Mouse (Mus musculus) thymus, postnatal 4 days (tissue): ENCODE measurements at regions not wholly inside any gene's neighbourhood (a gene's known extent, or its start where the extent isn't known, plus 50 kb on each side); places are given as distances from the start of the nearest gene placed in this dataset.

Source experiments
- DNase-seq: peaks from one replicate; pipeline ENCODE4 v3.0.0; 2021

- no peak for DNase-seq
These were observed 87.6 kb upstream of the Cpeb4 start for GRCm38 (mm10) chr11:31784332-31784901.

- DNase-seq, result no peak
These were observed 86.9 kb upstream of the Cpeb4 start for GRCm38 (mm10) chr11:31785160-31785559.

- DNase-seq, result no peak
These were observed 84.6 kb upstream of the Cpeb4 start for GRCm38 (mm10) chr11:31787376-31787775.

DNA sequence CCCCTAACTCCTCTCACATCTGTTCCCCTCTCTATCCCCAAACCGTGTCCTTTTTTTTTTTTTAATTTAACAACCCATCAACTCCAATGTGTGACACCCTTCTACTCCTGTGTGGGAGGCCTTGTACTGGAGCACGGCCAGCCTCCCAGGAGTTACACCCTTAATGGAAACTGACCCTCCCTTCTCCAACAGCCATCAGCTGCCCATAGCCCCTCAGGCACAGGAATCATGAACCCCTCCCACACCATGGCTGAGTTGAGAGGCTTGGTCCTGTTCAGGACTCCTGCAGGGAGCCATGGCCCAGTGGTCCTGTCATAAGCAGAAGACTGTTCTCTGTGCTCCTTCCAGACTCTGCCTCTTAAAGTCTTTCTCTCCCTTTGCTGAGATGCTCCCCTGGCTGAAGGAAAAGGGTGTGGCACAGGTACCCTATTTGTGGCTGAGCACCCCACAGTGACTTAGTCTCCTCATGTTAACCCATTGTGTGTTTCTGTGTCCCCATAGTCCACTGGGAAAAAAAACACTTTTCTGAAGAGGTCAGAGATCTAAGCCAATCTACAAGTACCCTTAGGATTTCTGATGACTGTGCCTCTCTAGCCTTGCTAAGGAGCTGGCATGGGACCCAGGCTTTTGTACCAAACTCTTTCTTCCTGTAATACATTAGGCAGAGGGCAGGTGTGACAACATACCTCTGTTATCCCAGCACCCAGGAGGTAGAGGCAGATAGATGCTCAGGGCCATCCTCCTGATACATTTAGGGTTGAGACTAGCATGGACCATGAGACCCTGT, 83.9 kb upstream of the Cpeb4 start:
- no peak for DNase-seq

DNA sequence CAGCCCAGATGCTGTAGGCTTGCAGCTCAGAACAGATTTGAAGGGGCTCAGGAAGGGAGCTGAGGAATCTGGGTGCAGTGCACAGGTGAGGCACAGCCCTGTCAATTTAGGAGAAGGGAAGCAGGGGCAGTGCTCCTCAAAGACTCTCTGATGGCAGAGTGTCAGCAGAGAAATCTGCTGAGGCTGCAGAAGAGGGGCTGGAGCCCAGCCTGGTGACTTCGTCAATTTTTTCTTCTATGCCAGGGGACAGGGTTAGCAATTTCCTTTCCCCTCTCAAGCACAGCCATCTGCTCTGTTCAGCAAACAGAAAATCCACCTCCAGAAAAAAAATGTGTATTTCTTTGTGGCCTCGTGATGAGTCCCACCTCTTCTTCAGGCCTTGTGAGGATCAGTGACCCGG, 82.0 kb upstream of the Cpeb4 start:
- DNase-seq, result no peak

DNA sequence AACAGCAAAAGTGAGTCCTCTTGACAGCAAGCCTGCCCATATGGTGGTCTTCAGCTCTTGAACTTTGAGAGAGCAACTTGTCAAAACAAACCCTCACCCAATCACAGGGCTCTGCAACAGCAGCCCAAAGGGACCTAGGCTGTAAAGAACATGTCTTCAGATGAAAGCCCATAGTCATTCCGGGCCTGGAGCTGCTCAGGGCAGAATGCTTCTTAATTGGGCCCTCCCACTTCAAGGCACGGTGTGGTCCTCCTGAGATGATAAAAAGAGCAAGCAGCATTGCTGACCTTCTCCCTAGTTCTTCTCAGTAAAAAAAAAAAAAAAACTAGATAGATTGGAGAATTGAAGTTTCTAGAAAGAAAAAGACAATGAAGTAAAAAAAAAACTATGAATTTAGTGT, 80.7 kb upstream of the Cpeb4 start:
- no peak for DNase-seq

DNA sequence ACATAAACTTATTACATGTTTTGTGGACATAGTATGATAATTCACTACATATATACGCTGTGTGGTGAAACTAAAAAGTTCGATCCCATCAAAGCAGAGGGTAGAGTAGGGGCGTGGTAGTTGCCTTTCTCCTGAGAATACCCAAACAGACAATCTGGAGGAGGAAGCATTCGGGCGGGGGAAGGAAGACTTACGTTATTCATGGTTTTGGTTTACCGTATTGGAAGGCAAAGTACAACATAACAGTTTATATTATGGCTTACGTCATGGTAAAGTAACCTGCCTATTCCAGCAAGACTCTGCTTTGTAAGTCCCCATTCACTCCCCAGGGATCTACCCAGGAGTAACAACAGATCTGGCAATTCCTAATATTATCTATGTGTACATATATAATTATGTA, 76.9 kb upstream of the Cpeb4 start:
- no peak for DNase-seq

GRCm38 (mm10) chr11:31796245-31796644, 75.8 kb upstream of the Cpeb4 start:
- no peak for DNase-seq

DNA sequence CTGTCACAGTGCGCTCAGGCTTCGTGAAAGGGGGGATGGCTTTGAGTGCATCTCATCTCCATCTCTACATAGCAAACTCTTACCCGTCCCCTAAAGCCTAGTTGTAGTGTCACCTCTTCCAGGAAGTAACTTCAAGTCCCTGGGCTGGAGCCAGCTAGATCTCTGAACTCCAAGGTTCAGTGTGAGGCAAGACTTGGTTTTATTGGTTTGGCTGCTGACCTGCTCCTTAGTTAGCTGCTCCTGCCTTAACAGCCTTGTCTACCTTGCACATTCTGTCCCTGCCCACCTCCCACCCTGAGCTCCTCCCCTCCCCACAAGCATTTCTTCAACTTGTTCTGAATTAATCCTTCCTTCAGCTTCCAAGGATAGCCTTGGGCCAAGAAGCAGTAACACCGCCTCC, 70.4 kb upstream of the Cpeb4 start:
- DNase-seq, result no peak

DNA sequence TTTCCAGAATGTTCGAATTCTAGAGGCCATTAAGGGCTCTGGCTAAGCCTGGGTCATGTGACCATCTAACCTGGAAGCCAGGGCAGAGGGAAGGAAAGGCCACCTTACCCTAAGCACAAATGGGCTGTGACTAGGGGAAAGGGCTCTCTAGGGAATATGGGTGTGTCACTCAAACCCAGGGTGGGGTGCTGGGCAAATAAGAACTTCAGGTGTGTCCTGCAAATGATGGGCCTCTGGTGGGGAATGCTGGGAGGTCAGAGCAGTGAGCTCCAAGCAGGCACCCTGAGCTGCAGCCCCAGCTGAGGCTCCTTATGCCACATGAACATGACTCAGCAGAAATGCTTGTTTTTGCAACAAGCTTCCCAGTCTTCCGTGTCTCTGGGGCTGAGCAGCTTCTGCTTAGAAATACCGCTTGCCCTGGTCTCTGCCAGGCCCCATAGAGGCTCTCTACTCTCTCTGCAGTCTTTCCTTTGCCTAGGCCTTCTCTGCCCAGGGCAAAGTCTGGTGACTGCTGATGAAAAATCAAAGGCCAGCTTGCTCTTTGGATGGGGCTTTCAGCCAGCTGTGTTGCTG, 68.6 kb upstream of the Cpeb4 start:
- no peak for DNase-seq

GRCm38 (mm10) chr11:31804518-31804917, 67.5 kb upstream of the Cpeb4 start:
- no peak for DNase-seq

- DNase-seq, result no peak
These were observed 64.4 kb upstream of the Cpeb4 start for GRCm38 (mm10) chr11:31807461-31808215.

DNA sequence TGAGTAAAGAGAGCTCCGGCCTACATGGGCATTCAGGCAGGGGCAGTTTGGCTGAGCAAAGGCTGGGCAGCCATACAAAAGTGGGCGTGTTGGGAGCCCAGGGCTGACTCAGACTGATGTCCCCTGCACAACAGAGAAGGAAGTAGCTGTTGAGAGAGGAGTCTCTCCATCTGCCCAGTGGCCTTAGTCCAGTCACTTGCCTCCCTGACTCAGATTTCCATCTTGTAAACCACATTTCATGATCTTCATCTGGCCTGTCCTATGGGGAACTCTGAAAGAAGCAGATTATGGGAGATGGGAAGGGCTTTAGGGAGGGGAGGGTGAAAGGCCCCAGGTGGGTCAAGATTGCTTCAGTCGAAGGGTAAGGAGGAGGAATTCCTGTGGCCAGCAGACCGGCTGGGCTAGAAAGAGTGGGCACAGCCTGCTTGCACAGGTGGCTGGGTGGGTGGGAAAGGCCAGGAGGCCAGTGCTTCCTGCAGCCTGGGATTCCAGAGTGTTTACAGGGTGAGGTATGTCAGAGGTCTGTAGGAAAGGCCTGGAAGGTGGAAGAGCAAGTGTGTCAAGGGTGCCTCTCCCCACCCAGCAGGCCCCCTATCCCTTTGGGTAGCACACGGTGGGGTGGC, 63.7 kb upstream of the Cpeb4 start:
- DNase-seq, result no peak

GRCm38 (mm10) chr11:31810011-31810786, 61.8 kb upstream of the Cpeb4 start:
- no peak for DNase-seq

GRCm38 (mm10) chr11:31812215-31812614, 59.8 kb upstream of the Cpeb4 start:
- no peak for DNase-seq

DNA sequence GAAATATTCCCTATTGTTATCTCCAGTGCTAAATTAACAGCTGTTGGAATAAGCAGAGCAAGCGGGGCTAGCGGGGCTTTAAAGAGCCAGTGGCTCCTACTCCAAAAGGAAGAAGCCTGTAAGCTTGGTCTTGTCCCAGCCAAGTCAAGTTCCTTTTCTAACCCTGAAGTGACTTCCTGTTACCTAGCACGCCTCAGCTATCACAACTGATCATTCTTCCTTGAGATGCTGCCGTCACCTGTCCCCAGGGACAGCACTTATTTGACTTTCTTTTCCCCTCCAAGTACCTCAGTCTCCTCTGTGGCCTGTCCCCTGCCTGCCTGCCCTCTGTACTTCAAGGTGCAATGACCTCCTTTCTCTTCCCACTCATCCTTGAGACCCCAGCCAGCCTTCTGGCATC, 57.4 kb upstream of the Cpeb4 start:
- no peak for DNase-seq

DNA sequence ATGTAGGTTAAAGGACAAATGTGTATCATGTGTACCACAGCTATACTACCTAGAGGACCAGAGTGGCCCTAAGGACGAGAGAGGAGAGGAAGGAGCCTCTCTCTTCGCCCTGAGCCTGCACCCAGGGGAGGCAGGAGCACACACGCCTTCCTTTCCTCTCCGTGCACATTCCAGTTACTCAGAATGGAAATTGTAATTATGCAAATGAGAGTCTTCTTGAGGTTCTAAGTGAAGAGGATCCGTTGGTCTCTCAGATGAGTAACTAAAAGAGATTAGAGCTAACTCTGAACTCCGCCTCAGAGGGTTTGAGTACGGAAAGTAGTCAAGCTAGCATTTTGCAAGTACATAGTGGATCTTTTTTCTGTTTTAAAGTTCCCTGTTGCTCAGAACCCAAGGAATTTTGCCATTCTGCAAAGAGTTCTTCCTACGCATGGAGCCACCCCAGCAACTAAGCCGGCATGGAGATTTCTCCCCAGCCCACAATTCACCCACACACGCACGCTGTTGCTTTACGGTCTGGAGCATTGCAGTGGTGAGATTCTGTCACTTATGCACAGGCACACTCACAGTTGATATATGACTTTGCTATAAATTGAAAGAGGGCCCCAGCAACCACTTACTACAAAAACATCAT, 56.0 kb upstream of the Cpeb4 start:
- DNase-seq, result no peak

DNA sequence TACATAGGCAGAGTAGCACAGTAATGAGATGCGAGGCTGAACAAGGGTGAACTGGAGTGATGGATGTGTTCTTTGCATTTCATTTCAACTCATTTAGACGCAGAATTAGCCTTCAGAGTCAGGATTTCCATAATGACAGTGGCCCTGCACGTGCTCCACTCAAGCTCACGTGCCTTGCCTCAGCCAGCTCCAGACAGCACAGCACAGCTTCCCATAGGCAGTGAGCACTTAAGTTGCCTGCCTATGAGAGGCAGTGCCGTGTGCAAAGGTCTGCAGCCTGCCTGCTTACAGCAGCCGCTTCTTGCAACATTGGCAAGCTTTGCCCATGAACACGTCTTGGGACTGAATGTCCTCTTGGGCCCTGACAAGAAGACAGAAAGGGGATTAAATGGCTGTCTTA, 54.0 kb upstream of the Cpeb4 start:
- DNase-seq, result no peak

DNA sequence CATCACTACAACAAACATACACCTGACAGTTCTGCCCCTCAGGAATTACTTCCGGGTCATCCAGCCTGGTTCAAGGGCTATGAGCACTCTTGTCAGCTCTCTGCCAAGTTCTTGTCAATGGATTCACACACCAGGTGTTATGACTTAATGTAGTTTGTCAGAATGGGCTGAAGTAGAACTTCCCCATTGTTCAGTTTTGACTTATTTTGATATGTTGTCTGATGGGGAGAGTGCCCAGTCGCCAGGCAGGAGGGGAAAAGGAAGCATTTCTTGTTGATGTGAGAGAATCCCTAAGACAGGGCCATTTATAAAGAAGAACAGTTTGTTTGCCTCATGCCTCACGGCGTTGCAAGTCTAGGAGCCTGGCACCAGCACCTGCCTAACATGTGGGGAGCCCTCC, 52.0 kb upstream of the Cpeb4 start:
- no peak for DNase-seq

DNA sequence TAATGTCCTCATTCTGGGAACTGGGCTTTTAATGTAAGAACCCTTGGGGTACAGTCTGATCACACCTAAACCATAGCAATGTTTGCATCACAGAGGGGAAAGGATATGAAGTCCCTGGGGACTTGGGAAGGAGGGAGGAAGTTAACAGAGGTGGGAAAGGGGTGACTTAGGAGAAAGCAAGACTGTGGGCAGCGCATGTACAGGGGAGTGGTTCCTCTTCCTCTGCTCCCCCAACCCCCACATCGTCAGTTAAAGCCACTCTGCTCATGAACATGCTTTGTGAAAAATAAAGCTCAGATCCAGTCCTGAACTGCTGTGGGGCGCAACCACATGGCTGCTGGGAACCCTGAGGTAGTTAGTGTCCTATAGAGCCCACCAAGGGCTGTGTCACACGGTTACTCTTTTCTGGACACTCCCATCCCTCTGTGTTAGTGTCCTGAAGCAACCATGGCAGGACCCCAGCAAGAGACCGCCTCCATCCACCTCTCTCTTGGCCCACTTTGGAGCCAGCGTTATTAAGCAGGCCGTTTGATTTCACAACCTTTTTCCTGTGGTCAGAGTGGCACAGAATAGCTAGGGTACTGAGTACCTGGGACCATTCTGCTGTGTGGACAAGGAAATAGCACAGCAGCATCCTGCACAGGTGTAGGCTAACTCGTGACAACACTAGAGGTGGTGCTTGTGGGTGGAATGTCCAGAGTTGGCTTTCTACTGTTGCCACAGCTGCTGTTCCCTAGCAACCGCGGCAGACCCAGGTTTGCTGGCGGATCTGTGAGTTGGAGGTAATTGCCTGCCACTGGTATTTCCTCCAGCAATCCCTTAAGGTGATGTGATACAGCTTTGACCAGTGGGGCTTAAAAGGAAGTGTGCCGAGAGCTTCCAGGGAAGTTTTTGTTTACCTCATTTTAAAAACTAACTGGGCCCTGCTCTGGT, 50.3 kb upstream of the Cpeb4 start:
- DNase-seq, result no peak
